Mouse (Mus musculus): ENCODE data around the gene Fam171a2.
"Not testable (repeated sequence)": the region's sequence is repeated elsewhere in the genome, so short reads cannot be mapped to it uniquely, and the experiment has no call there.

Fam171a2 gene

GRCm38 (mm10) chr11:102434406-102434805, 13.1 kb downstream of the Fam171a2 start:
- peak; percentile 92 for DNase-seq

- no peak for DNase-seq
Observed at GRCm38 (mm10) chr11:102433866-102434265, 13.6 kb downstream of the Fam171a2 start.

- DNase-seq: peak; percentile 65
Observed at GRCm38 (mm10) chr11:102432896-102433295, 14.6 kb downstream of the Fam171a2 start.

- DNase-seq: peak; percentile 30
Observed at GRCm38 (mm10) chr11:102432115-102432843, 15.2 kb downstream of the Fam171a2 start.

DNA sequence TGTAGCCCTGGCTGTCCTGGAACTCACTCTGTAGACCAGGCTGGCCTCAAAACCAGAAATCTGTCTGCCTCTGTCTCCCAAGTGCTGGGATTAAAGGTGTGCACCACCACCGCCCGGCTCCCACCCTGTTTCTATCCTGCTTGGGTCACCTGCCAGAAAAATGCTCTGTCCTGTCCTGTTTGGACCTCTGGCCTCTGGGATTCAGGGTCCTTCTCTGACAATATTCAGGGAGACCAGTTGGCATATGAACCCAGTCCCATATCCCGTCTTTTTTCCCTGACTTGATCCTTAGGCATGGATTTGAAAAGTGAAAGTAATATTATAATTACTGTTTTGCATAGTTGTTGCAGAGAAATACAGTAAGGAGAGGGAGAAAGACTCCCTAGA, 15.8 kb downstream of the Fam171a2 start:
- peak; percentile 23 for DNase-seq

GRCm38 (mm10) chr11:102431018-102431645, 16.4 kb downstream of the Fam171a2 start:
- peak; percentile 83 for DNase-seq

DNA sequence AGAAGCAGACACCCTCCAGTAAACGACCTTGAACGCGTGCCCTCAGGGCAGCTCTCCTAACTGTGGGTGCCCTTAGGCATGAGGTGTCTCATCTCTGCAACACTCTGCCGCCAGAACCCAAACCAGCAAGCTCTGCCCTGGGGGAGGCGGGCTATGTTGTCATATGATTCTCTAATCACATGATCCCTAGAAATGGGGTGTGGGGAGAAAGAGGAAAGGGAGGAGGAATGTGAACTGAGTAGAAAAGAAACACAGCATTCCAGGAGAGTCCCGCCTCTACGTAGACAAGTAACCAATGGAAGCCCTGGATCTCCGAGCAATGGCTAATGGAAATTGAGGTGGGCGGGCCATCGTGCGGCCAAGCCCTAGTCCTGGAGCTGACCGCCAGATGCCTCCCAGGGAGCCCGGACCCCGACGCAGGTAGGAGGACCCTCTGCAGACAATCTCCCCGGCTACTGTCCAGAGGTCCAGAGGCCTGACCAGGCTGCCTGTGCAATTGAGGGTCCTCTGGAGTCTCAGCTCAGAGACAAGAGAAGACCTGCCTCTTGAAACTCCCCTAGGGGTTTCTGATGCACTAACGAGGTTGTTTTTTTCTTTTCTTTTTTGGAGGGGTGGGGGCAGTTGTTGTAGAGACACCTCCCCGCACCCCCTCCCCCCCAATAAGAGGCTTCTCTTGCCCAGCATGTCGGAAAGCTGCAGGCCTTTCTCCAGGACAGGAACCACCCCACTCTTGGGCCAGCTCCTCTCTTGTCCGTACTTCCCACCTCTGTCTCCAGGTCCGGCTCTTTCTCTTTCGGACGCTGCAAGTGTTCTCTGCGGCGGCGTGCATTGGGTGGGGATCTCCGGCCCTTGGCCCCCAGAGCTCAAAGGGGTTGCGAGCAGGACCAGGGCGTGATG, 17.1 kb downstream of the Fam171a2 start, which contains the start of gene Grn:
Gene Grn (plus strand): TSS at position 195 of the 897 bp plus-strand sequence.
- DNase-seq: peak; percentile 87

- no peak for DNase-seq
Observed at GRCm38 (mm10) chr11:102429551-102429950, 17.9 kb downstream of the Fam171a2 start.

DNA sequence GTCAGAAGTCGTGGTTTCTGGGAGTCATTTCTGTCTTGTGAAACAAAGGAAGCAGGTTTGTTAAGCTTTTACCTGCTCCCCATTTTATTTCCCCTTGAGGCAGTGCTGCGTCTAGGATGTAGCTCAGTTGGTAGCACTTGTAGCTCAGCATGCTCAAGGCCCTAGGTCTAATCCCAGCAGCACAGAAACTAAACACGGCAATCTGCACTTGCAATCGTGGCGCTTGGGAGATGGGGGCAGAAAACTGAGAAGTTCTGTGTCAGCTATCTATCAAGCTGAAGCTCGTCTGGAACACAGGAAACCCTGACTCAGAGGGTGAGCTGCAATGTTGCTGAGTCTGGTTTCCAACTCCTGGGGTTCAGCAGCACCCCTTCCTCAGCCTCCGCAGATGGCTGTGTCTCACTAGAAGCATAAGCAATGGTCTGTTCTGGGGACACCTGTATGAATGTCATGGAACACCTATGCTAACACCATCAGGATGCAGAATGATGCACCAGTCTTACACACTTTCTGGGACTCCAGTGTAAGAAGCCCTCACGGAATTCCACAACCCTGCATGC, 18.4 kb downstream of the Fam171a2 start:
- no peak for DNase-seq

DNA sequence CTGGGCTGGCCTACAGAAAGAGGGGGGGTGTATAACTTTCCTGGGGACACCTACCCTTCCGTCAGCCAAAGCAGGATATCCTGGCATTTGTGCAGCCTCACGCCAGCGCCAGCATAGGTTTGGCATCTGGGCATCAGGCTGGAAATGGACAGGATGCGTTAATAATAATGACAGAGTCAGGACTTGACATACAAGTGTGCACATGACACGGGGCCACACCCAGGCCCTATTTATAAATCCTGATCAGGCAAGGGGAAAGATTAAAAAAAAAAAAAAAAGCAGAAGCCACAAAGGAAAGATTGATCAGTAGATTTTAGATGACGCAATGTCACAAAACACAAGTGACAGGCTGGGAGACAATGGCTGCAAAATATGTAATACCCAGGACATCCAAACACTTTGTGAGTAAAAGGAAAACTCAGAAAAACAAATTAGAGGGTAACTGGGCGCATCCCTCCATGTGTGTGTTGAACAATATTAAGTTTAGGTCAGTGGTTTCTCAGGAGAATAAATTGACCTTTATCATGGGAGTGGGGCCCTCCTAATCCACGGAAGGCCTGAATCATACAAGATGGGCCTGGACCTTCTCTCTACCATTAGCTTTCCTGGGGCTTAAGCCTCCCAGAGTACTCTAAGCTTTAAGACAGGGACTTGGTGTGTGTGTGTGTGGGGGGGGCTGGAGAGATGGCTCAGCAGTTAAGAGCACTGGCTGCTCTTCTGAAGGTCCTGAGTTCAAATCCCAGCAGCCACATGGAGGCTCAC, 21.7 kb downstream of the Fam171a2 start:
- no peak for DNase-seq

GRCm38 (mm10) chr11:102424666-102425065, 22.8 kb downstream of the Fam171a2 start:
- DNase-seq: no peak

- no peak for DNase-seq
Observed at GRCm38 (mm10) chr11:102421559-102421958, 25.9 kb downstream of the Fam171a2 start.

DNA sequence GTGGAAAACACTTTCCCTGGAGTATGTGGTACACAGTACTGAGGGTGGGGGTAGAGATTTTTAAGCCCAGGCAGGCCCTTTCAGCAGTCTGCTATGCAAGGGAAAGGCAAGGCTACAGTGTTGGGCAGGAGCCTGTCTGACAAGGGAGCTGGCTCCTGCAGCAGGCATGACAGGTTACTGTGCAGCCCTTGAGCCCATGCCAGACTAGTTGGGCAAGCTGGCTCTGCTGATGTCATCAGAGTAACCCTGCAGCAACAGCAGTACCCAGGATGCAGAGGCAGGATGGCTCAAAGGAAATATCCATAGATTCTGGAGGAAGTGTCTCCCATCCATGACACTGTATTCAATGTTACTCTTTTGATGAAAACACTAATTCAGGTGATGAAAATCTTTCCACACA, 28.6 kb downstream of the Fam171a2 start:
- no peak for DNase-seq

DNA sequence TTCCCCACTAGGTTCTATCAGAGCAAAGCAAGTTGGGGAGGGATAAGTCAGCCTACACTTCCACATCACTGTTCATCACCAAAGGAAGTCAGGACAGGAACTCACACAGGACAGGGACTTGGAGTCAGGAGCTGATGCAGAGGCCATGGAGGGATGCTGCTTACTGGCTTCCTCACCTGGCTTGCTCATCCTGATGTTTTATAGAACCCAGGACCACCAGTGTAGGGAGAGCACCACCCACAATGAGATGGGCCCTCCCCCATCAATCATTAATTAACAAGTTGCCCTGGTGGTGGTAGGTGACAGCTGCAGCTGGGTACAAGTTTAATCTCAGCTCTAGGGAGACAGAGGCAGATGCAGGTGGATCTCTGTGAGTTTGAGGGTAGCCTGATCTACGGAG, 30.3 kb downstream of the Fam171a2 start:
- DNase-seq: no peak

DNA sequence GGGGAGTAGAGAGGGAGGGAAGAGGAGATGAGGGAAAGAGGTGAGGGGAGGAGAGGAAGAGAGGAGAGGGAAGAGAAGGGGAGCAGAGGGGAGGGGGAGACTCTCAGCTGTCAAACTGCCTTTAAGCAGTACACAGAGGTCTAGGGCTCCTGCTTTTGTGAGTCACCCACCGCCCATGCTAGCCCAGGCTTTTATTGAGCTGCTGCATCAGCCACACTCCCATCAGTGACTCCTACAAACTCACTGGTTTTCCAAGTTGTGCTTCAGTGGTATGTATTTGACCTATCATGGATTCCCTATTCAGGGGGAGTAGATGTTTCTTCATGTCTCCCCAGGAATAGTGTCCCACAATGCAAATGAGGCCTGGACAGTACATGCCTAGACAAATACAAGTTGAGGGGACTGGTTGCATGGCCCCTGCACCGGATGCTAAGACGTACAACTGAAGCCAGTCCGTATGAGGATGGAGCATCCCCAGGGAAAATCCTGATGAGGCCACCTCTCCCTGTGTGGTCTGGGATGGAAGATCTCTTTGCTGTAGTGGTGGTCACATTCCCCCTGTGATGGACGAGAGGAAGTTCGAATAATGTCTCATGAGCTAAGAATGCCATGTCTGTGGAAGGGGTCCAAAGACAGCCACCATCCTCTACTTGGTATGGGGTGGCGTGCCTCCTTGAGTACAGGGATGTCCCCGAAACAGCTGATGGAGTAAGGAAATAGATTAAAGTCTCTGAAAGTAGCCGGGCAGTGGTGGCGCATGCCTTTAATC, 32.3 kb downstream of the Fam171a2 start:
- no peak for DNase-seq

GRCm38 (mm10) chr11:102413059-102413458, 34.4 kb downstream of the Fam171a2 start:
- no peak for DNase-seq

DNA sequence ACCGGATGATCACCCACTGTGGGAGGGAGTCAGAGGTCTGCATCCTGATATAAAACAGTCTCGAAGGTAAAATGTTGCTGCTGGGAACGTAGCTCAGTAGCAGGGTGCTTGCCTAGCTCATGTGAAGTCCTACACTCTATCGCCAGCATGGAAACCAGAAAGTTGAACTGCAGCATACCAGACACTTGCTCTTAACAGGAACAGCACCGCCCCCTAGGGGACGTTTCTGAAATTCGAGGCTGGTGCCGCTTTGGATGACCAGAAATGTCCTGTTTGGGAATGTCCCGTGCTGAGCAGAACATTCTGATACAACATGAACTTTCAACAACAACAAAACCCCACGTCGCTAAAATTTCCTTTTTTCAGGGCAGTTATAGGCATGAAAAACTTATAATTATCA, 35.8 kb downstream of the Fam171a2 start:
- DNase-seq: peak; percentile 91

DNA sequence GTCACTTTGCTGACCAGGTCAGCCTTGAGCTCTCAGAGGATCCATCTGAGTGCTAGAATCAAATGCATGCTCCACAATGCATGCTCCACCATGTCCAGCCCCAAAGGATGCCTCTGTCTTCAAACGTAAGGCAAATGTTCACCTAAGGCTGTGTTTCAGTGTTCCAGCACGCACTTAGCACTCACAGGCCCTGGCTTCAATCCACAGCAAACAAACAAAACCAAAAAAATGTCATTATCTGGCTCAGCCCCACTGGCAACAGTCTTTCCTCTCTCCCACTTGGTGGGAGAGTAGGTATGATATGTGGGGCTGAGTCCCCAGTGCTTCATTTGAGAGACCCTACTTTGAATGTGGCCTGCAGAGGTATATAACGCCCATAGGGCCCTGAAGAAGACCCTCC, 36.4 kb downstream of the Fam171a2 start:
- no peak for DNase-seq

GRCm38 (mm10) chr11:102410345-102410744, 37.1 kb downstream of the Fam171a2 start:
- DNase-seq: not testable (repeated sequence)

- DNase-seq: no peak
Observed at GRCm38 (mm10) chr11:102409795-102410330, 37.6 kb downstream of the Fam171a2 start.

Measured in cerebellum, adult 8-10 months (tissue).